Mouse (Mus musculus): Measurements from ENCODE around the gene Tmem248. TPM values are rescaled to one million over a fixed set of nuclear protein-coding genes. Genes with fewer than 3 reads are reported as not detected.

Gene Tmem248
- polyA plus RNA-seq, 1 experiment from 2014 or later: 31.0 TPM

- H3K4me1 ChIP-seq (ENCODE audit: control insufficient read depth in 2 of 2, insufficient read depth in 2 of 2, low read length in 2 of 2): peaks cover 5 to 10% of the 10 kb centered on the region in 2 experiments; a peak in 3 of 4 replicates
- H3K27me3 ChIP-seq (ENCODE audit: control insufficient read depth, insufficient read depth, low read length): no peaks in the 10 kb centered on the region
- H3K9me3 ChIP-seq (ENCODE audit: control insufficient read depth, low read length): no peaks in the 10 kb centered on the region
- ATAC-seq (ENCODE audit: insufficient number of reproducible peaks, insufficient read depth, low FRiP score, low read depth): peak; percentile 62
- H3K9ac ChIP-seq (ENCODE audit: low read length): no peak overlapping the region
- no peak overlapping the region for H3K4me3 ChIP-seq (ENCODE audit: control insufficient read depth in 1 of 2, insufficient read depth in 1 of 2, low read depth in 1 of 2, low read length in 2 of 2)
- peak overlapping the region; percentile 61 to 69 for H3K27ac ChIP-seq (replicated peaks in 1 of 2; ENCODE audit: control insufficient read depth in 1 of 2, insufficient read depth in 1 of 2, low read depth in 2 of 2, low read length in 2 of 2)
- no peak overlapping the region for H3K4me2 ChIP-seq (ENCODE audit: low read length)
- H3K36me3 ChIP-seq (ENCODE audit: control insufficient read depth, insufficient read depth, low read length): peaks cover 51% of the 10 kb centered on the region
- WGBS: 38% methylated on average over 6 of the region's 6 CpGs
These were observed 25.0 kb upstream of the Tmem248 start for GRCm38 (mm10) chr5:130191865-130192264.

- ATAC-seq (ENCODE audit: insufficient number of reproducible peaks, insufficient read depth, low FRiP score, low read depth): no peak
- H3K27me3 ChIP-seq (ENCODE audit: control insufficient read depth, insufficient read depth, low read length): no peaks in the 10 kb centered on the region
- H3K4me2 ChIP-seq (ENCODE audit: low read length): no peak overlapping the region
- H3K9me3 ChIP-seq (ENCODE audit: control insufficient read depth, low read length): no peaks in the 10 kb centered on the region
- no peak overlapping the region for H3K4me3 ChIP-seq (ENCODE audit: control insufficient read depth in 1 of 2, insufficient read depth in 1 of 2, low read depth in 1 of 2, low read length in 2 of 2)
- peak overlapping the region; percentile 61 to 69 for H3K27ac ChIP-seq (replicated peaks in 1 of 2; ENCODE audit: control insufficient read depth in 1 of 2, insufficient read depth in 1 of 2, low read depth in 2 of 2, low read length in 2 of 2)
- no peak overlapping the region for H3K9ac ChIP-seq (ENCODE audit: low read length)
- peaks cover 50% of the 10 kb centered on the region for H3K36me3 ChIP-seq (ENCODE audit: control insufficient read depth, insufficient read depth, low read length)
- WGBS: 52% methylated on average over 2 of the region's 2 CpGs
- peaks cover 5 to 10% of the 10 kb centered on the region in 2 experiments; a peak in 3 of 4 replicates for H3K4me1 ChIP-seq (ENCODE audit: control insufficient read depth in 2 of 2, insufficient read depth in 2 of 2, low read length in 2 of 2)
These were observed 24.4 kb upstream of the Tmem248 start for GRCm38 (mm10) chr5:130192356-130192944.

DNA sequence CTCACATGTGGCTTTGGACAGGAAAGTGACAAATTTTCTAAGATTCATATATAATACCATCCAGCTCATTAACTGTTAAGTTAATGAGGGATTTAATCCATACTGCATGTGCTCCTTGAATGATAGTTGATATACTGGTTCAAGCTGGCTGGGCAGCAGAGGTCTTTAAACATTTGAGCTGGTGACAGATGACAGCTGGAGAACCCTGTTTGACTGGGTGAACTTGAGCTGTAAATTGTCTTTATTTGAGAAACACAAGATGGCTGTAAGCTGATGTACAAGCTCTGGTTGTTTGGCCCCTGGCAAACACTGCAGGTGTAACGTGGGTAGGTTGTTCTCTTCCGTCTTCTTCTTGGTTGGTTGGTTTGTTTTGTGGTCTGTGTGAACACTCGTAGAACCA lies 23.1 kb upstream of the Tmem248 start:
- H3K27ac ChIP-seq (replicated peaks in 1 of 2; ENCODE audit: control insufficient read depth in 1 of 2, insufficient read depth in 1 of 2, low read depth in 2 of 2, low read length in 2 of 2): no peak overlapping the region
- H3K4me3 ChIP-seq (ENCODE audit: control insufficient read depth in 1 of 2, insufficient read depth in 1 of 2, low read depth in 1 of 2, low read length in 2 of 2): no peak overlapping the region
- no peak overlapping the region for H3K4me2 ChIP-seq (ENCODE audit: low read length)
- H3K4me1 ChIP-seq (ENCODE audit: control insufficient read depth in 2 of 2, insufficient read depth in 2 of 2, low read length in 2 of 2): peaks cover 5 to 10% of the 10 kb centered on the region in 2 experiments; a peak in 3 of 4 replicates
- no peaks in the 10 kb centered on the region for H3K27me3 ChIP-seq (ENCODE audit: control insufficient read depth, insufficient read depth, low read length)
- peaks cover 56% of the 10 kb centered on the region for H3K36me3 ChIP-seq (ENCODE audit: control insufficient read depth, insufficient read depth, low read length)
- no peak overlapping the region for H3K9ac ChIP-seq (ENCODE audit: low read length)
- no peak for ATAC-seq (ENCODE audit: insufficient number of reproducible peaks, insufficient read depth, low FRiP score, low read depth)
- WGBS: 94% methylated on average over 3 of the region's 3 CpGs
- H3K9me3 ChIP-seq (ENCODE audit: control insufficient read depth, low read length): no peaks in the 10 kb centered on the region

- no peaks in the 10 kb centered on the region for H3K27me3 ChIP-seq (ENCODE audit: control insufficient read depth, insufficient read depth, low read length)
- H3K27ac ChIP-seq (replicated peaks in 1 of 2; ENCODE audit: control insufficient read depth in 1 of 2, insufficient read depth in 1 of 2, low read depth in 2 of 2, low read length in 2 of 2): no peak overlapping the region
- WGBS: 79% methylated on average over 1 of the region's 1 CpGs
- H3K36me3 ChIP-seq (ENCODE audit: control insufficient read depth, insufficient read depth, low read length): peaks cover 50% of the 10 kb centered on the region
- H3K4me3 ChIP-seq (ENCODE audit: control insufficient read depth in 1 of 2, insufficient read depth in 1 of 2, low read depth in 1 of 2, low read length in 2 of 2): no peak overlapping the region
- peaks cover 5 to 10% of the 10 kb centered on the region in 2 experiments; a peak in 3 of 4 replicates for H3K4me1 ChIP-seq (ENCODE audit: control insufficient read depth in 2 of 2, insufficient read depth in 2 of 2, low read length in 2 of 2)
- no peak overlapping the region for H3K9ac ChIP-seq (ENCODE audit: low read length)
- H3K9me3 ChIP-seq (ENCODE audit: control insufficient read depth, low read length): no peaks in the 10 kb centered on the region
- no peak overlapping the region for H3K4me2 ChIP-seq (ENCODE audit: low read length)
- no peak for ATAC-seq (ENCODE audit: insufficient number of reproducible peaks, insufficient read depth, low FRiP score, low read depth)
These were observed 20.6 kb upstream of the Tmem248 start for GRCm38 (mm10) chr5:130196307-130196706.

DNA sequence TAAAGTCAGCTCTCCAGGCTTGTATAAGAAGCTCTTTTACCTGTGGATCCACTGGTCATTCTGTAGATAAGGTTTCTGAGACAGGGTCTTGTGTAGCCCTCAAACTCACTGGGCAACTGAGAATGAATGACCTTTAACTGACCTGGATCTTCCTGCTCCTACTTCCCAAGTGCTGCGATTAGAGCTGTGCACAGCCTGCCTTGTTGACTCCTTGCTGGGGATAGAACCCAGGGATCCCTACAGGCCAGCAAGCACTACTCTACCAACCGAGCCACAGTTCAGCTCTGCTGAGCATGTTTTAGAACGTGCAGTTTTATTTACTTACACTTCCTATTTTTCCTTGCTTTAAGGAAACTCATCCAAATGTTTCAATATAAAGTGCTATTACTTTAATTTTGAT lies 19.4 kb upstream of the Tmem248 start:
- H3K27ac ChIP-seq (replicated peaks in 1 of 2; ENCODE audit: control insufficient read depth in 1 of 2, insufficient read depth in 1 of 2, low read depth in 2 of 2, low read length in 2 of 2): no peak overlapping the region
- peaks cover 2 to 6% of the 10 kb centered on the region in 2 experiments; a peak in 1 of 4 replicates for H3K4me1 ChIP-seq (ENCODE audit: control insufficient read depth in 2 of 2, insufficient read depth in 2 of 2, low read length in 2 of 2)
- 57% methylated on average over 3 of the region's 3 CpGs for WGBS
- peaks cover 48% of the 10 kb centered on the region for H3K36me3 ChIP-seq (ENCODE audit: control insufficient read depth, insufficient read depth, low read length)
- H3K9ac ChIP-seq (ENCODE audit: low read length): no peak overlapping the region
- H3K9me3 ChIP-seq (ENCODE audit: control insufficient read depth, low read length): no peaks in the 10 kb centered on the region
- H3K4me3 ChIP-seq (ENCODE audit: control insufficient read depth in 1 of 2, insufficient read depth in 1 of 2, low read depth in 1 of 2, low read length in 2 of 2): no peak overlapping the region
- H3K27me3 ChIP-seq (ENCODE audit: control insufficient read depth, insufficient read depth, low read length): no peaks in the 10 kb centered on the region
- ATAC-seq (ENCODE audit: insufficient number of reproducible peaks, insufficient read depth, low FRiP score, low read depth): no peak
- no peak overlapping the region for H3K4me2 ChIP-seq (ENCODE audit: low read length)

DNA sequence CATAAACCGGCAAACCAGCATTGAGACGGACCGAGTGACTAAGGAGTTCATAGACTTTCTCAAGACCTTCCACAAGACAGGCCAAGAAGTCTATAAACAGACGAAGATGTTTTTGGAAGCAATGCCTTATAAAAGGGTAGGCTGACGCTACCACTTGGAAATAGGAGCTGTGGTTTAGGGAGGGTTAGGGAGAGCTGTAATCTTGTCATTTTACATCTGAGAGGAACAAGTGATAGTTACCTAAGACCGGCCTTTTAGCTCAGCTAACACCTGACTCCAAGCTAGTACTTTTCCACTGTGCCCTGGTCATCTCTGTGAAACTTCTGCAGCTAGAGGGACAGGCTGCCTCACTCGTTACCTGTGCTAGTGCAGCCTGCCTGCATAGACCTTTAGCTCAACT lies 18.9 kb upstream of the Tmem248 start:
- no peak for ATAC-seq (ENCODE audit: insufficient number of reproducible peaks, insufficient read depth, low FRiP score, low read depth)
- Histone ChIP-seq H3K4me3 (ENCODE audit: control insufficient read depth in 1 of 2, insufficient read depth in 1 of 2, low read depth in 1 of 2, low read length in 2 of 2) (no peak overlapping the region), H3K27ac (replicated peaks in 1 of 2; ENCODE audit: control insufficient read depth in 1 of 2, insufficient read depth in 1 of 2, low read depth in 2 of 2, low read length in 2 of 2) (no peak overlapping the region), H3K9ac (ENCODE audit: low read length) (no peak overlapping the region), H3K4me2 (ENCODE audit: low read length) (no peak overlapping the region), H3K27me3 (ENCODE audit: control insufficient read depth, insufficient read depth, low read length) (no peaks in the 10 kb centered on the region), H3K4me1 (ENCODE audit: control insufficient read depth in 2 of 2, insufficient read depth in 2 of 2, low read length in 2 of 2) (peaks cover 2 to 6% of the 10 kb centered on the region in 2 experiments; a peak in 1 of 4 replicates), H3K36me3 (ENCODE audit: control insufficient read depth, insufficient read depth, low read length) (peaks cover 48% of the 10 kb centered on the region), H3K9me3 (ENCODE audit: control insufficient read depth, low read length) (no peaks in the 10 kb centered on the region)
- WGBS: 90% methylated on average over 7 of the region's 7 CpGs

DNA sequence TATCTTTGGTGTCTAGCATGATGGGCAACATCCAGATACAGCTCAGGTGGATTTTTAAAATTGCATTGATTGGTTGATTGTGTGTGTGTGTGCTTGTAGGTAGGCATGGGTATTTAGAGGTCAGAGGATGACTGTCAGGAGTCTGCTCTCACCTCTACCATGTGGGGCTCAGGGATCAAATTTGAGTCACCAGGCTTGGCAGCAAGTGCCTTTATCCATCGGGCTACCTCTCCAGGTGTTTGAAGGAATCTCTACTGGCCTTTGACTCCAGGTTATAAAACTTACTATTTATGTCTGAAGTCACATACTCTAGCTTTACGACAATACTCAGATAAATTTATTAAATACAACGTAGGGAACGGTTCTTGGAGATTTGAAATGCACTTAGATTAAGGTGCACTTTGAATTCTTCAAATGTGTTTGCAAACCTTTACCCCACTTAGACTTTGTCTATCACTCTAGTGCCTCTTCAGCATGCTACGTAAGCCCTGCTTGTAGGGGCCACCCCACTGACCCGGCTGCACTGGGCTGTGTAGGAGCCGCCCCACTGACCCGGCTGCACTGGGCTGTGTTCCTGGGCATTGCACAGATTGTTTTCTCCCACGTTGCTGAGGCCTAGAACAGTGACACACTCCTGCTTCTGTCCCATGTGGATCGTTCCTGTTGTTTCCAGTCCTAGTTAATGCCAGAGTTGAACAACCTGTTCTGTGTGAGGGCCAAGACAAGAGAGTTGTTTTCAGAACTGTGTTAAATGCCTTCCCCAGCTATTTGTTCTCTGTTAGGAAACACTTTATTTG lies 16.4 kb upstream of the Tmem248 start:
- Histone ChIP-seq H3K27me3 (ENCODE audit: control insufficient read depth, insufficient read depth, low read length) (no peaks in the 10 kb centered on the region), H3K4me1 (ENCODE audit: control insufficient read depth in 2 of 2, insufficient read depth in 2 of 2, low read length in 2 of 2) (peaks cover 2 to 12% of the 10 kb centered on the region in 2 experiments; a peak in 1 of 4 replicates), H3K36me3 (ENCODE audit: control insufficient read depth, insufficient read depth, low read length) (peaks cover 37% of the 10 kb centered on the region), H3K27ac (replicated peaks in 1 of 2; ENCODE audit: control insufficient read depth in 1 of 2, insufficient read depth in 1 of 2, low read depth in 2 of 2, low read length in 2 of 2) (no peak overlapping the region), H3K9ac (ENCODE audit: low read length) (no peak overlapping the region), H3K9me3 (ENCODE audit: control insufficient read depth, low read length) (no peaks in the 10 kb centered on the region), H3K4me3 (ENCODE audit: control insufficient read depth in 1 of 2, insufficient read depth in 1 of 2, low read depth in 1 of 2, low read length in 2 of 2) (no peak overlapping the region), H3K4me2 (ENCODE audit: low read length) (no peak overlapping the region)
- ATAC-seq (ENCODE audit: insufficient number of reproducible peaks, insufficient read depth, low FRiP score, low read depth): no peak
- 80% methylated on average over 10 of the region's 10 CpGs for WGBS

Data from heart, embryonic 14.5 days (tissue).